Mouse (Mus musculus): ENCODE measurements around the gene Gm28374.
"Not testable (repeated sequence)": the region's sequence is repeated elsewhere in the genome, so short reads cannot be mapped to it uniquely, and the experiment has no call there.

Gm28374 gene

DNA sequence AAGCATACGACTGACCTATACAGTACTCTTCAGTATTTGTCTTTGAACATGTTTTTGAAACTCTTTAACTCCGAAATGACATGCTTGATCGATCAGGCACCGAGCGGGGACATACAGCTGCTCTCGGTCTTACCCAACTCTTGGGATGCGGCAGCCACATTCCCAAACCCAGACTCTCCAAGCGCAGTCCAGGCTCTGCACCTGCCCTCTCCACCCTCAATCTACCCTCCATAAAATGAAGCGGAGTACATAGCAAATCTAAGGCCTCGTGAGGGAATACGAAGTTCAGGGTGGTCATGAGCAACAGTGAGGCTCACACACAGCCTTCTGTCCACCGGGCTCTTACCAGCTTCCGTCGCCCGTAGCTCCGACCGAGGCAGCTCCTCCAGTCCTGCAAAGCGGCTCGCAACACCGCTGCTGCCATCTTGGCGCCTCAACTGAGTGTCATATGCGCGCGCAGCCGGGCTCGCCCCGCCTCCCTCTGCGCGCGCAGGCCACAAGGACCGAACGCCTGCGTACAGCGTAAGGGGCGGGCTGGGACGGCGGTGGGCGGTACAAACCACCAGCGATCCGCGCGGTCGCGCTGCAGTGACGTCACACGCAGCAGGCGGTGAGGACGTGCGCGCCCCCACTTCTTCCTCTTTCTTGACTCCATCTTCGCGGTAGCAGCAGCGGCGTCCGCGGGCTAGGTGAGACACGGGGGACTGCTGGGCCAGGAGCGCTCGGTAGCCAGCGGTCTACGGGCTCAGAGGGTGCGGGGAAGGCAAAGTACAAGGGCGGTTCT is 24.6 kb downstream of the Gm28374 start, which contains the start of the genes Mrpl49 and Fau:
Gene Mrpl49 (minus strand): TSS at position 473 of the 784 bp plus-strand sequence.
Gene Fau (plus strand): TSS at position 532 of the 784 bp plus-strand sequence.
- peak; percentile 98 for DNase-seq (ENCODE audit: extremely low spot score, low spot score)

DNA sequence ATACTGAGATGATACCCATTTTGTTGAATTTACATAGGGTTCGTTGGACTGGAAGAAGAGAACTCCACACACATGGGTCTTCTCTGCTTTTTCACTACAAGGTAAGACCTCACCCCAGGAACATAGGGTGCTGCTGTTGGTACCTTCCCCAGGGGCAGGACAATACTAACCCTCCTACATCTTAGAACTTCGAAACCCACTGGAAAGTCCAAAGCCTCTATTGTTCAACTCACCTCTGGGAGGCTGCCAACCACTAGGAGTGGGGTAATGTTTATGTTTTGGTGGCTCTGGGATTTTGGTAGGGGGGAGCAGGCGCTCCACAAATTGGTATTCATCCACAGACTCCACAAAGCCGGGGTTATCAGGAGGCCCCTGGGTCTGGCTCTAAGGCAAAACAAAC is 25.4 kb downstream of the Gm28374 start:
- no peak for DNase-seq (ENCODE audit: extremely low spot score, low spot score)

DNA sequence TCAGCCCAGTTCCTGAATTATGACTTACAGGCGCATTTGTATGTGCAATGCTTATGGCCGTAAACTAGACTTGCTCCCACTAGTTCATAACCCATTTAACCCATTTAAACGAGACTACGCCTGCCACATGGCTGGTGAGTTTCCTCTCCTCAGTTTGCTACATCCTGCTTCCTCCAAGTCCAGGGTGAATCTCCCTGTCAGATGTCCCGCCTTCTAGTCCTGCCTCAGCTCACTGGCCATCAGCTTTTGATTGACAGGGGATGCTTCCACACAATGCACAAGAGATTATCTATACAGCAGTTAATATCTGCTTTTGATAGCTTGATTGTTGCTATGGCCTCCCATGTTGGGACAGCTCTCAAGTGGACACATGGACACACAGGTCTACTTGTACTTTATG is 27.8 kb downstream of the Gm28374 start:
- no peak for DNase-seq (ENCODE audit: extremely low spot score, low spot score)

GRCm38 (mm10) chr19:6052516-6052915 is 29.5 kb downstream of the Gm28374 start:
- DNase-seq (ENCODE audit: extremely low spot score, low spot score), result no peak

GRCm38 (mm10) chr19:6048681-6049410 is 33.2 kb downstream of the Gm28374 start:
- DNase-seq (ENCODE audit: extremely low spot score, low spot score), result no peak

DNA sequence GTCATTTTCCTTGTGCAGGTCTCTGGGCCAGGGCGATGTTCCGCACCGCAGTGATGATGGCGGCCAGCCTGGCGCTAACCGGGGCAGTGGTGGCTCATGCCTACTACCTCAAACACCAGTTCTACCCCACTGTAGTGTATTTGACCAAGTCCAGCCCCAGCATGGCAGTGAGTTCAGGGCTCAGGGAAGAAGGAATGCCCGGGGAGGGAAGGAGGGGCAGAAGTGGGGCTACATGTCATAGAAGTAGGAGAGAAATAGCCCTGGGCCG is 34.2 kb downstream of the Gm28374 start:
- no peak for DNase-seq (ENCODE audit: extremely low spot score, low spot score)

- no peak for DNase-seq (ENCODE audit: extremely low spot score, low spot score)
Measured at GRCm38 (mm10) chr19:6047154-6047898, 34.7 kb downstream of the Gm28374 start.

GRCm38 (mm10) chr19:6046294-6047153 is 35.5 kb downstream of the Gm28374 start, which contains the start of gene Syvn1:
TSS of gene Syvn1 (plus strand) at chr19:6046576.
- DNase-seq (ENCODE audit: extremely low spot score, low spot score), result peak; percentile 95

DNA sequence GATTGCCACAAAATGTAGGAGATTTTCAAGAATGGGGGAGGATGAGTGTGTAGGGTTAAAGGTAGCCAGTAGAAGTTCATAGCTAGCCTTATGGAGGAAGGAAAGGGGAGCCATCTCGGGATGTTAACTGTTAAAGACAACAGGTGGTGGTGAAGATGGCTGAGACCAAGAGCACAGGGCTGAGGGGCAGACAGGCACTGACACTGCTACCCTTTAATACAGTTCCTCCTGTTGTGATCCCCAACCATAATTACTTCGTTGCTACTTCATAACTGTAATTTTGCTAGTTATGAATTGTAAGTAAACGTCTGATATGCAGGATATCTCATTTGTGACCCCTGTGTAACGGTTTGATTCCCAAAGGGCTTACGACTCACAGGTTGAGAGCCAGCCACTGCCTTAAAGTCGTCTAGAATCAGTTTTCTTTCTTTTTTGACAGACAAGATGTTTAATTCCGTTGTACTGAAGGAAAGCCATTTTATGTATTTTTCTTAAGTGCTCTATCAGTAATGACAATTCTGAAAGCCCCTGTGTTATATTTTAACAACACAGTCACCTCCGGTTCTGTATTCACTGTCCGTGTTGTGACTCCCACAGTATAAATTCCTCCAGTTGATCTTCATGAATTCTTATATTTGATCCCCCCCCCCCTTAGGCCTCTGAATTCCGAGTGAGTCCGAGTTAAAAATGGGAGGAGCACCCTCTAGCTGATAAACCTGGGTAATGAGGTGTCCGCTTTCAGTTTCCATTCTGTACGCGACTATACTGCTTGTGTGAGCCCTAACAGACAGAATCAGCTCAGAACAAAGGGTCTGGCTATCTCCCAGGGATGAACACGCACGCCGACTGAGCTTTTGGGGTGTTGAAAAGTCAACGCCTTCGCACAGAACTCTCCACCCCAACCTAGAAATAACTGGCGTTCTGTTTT is 36.4 kb downstream of the Gm28374 start:
- DNase-seq (ENCODE audit: extremely low spot score, low spot score), result no peak

- DNase-seq (ENCODE audit: extremely low spot score, low spot score), result not testable (repeated sequence)
Measured at GRCm38 (mm10) chr19:6044102-6044501, 38.0 kb downstream of the Gm28374 start.

DNA sequence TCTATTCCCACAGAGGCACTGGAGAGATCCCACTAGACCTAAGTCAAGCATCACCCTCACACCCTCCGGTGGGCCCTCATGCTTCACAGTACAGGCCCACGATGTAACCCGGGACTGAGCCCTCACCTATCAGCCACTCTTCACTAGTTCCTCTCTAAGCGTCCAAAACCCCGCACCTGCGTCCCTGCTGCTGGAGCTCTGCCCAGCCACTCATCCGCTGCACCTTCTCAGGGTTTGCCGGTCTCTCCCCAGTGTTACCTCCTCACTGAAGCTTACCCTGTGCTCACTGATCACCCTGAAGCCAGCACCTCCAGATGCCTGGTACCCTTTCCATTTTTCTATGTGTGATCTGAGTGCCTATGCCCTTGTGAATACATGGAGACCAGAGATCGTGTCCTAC is 39.8 kb downstream of the Gm28374 start:
- no peak for DNase-seq (ENCODE audit: extremely low spot score, low spot score)

DNA sequence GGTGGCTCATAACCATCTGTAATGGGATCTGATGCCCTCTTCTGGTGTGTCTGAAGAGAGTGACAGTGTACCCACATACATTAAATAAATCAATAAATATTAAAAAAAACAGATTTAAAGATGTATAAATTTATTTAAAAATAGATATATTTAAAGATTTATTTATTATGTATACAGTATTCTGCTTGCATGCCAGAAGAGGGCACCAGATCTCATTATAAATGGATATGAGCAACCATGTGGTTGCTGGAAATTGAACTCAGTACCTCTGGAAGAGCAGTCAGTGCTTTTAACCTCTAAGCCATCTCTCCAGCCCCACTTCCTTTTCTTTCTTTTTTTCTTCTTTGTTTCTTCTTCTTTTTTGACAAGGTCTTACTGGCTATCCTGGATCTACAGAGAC is 42.1 kb downstream of the Gm28374 start:
- DNase-seq (ENCODE audit: extremely low spot score, low spot score), result no peak

DNA sequence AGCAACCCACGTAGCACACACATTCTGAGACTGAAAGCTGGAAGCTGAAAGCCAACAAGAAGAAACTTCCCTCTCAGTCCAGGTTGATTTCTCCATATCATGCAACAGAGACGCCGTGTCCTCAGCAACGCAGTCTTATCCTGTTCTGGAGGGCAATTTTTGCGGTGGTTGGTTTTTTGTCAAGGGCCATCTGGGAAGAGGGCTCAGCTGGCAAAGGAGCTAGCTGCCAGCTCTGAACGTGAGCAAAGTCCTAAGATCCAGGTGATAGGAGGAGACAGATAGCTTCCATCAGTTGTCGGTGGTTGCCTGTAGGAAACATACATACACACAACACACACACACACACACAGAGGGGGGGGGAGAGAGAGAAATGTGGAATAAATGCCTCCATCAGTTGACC is 43.7 kb downstream of the Gm28374 start:
- no peak for DNase-seq (ENCODE audit: extremely low spot score, low spot score)

- no peak for DNase-seq (ENCODE audit: extremely low spot score, low spot score)
Measured at GRCm38 (mm10) chr19:6037695-6038094, 44.4 kb downstream of the Gm28374 start.

- DNase-seq (ENCODE audit: extremely low spot score, low spot score), result no peak
Measured at GRCm38 (mm10) chr19:6035966-6036585, 46.0 kb downstream of the Gm28374 start.

GRCm38 (mm10) chr19:6030520-6031280 is 51.4 kb downstream of the Gm28374 start:
- no peak for DNase-seq (ENCODE audit: extremely low spot score, low spot score)

DNA sequence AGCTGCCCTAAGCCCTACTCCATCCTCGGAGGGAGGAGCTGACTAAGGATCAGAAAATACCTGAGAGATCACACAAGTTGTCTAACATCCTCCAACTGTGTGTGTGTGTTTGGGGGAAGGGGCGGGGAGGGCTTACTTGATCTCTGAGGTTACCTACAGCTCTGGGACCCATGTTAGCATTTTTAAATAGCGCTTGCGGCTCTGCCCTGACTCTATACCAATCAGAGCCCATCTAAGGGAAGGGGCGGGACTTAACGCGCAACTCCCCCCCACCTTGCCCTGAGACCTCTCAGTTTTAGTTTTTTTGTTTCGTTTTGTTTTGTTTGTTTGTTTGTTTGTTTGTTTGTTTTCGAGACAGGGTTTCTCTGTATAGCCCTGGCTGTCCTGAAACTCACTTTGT is 52.6 kb downstream of the Gm28374 start:
- DNase-seq (ENCODE audit: extremely low spot score, low spot score), result no peak

- no peak for DNase-seq (ENCODE audit: extremely low spot score, low spot score)
Measured at GRCm38 (mm10) chr19:6028991-6029390, 53.1 kb downstream of the Gm28374 start.
